Mouse (Mus musculus): Measurements from ENCODE around the gene Gm5134.

The Gm5134 gene

DNA sequence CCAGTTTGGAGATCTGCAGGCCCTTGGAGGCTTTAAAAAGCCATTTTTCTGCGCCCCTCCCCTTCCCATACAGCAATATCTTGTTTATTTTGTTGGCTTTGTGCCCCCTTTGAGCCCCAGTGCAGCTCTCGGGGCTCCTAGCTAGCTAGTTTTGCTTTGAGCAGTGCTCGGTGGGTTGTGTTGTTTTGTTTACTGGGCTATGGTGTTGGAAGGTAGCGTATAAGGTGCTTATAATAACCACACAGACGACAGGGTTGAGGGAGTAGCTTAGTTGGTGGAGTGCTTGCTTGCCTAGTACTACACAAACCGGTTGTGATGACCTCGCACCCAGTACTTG lies 78.8 kb downstream of the Gm5134 start:
- peak; percentile 32 for DNase-seq (ENCODE audit: low read depth, low spot score)

DNA sequence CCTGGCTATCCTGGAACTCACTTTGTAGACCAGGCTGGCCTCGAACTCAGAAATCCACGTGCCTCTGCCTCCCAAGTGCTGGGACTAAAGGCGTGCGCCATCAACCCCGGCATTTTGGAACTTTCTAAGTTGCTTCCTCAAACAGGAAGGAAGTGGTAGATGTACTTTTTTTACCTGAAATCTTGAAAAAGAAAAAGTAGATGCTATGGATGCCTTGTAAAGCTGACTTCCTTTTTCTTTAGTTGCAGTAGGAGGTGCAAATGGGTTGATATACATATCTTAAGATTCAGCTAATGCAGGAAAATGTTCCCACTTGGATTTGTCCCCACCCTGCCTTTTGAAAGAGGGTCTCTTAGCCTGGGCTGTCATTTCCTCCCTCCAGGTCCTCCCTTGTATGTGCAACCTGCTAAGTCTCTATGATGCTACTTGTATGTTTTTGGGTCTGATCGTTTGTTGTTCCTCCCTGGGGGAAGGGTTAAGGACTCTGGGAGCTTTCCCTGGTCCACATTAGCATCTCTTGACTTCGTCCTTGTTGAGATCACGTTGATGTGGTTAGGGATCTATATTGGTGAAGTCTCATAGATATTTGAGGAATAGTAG lies 79.8 kb downstream of the Gm5134 start:
- peak; percentile 81 for DNase-seq (ENCODE audit: low read depth, low spot score)

DNA sequence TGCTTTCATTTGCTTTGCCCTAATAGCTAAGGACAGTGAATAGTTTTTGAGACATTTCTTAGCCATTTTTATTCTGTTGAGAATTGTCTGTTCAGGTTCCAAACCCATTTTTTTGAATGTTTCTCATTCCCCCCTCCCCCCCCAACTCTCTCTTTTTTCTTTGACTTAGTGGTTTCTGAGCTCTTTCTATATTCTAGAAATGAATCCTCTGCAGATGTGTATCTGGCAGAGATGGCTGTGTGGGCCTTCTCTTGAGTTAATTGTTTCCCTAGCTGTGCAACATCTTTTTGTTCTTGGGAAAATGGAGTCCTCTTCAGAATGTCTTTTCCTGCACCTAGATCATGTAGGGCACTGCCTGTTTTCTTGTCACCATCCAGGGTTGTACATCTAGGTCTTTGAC lies 81.0 kb downstream of the Gm5134 start:
- no peak for DNase-seq (ENCODE audit: low read depth, low spot score)

DNA sequence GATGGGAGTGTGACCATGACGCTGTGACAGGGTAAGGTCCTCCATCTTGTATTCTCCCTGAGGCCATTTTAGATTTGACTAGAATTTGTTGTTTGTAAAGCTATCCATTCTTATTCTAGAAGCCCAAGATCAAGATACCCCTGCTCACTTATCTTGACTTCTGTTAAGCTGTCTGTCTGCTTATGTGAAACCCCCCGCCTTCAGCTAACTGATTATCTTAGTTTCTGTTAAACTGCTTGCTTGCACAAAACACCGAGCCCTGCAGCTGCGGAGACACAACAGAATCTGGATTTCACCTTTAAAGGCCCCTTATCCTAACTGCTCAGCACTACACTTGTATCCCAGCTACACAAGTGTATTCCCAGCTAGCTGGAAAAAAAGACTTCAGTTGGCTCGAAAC lies 82.6 kb downstream of the Gm5134 start:
- DNase-seq (ENCODE audit: low read depth, low spot score), result no peak

DNA sequence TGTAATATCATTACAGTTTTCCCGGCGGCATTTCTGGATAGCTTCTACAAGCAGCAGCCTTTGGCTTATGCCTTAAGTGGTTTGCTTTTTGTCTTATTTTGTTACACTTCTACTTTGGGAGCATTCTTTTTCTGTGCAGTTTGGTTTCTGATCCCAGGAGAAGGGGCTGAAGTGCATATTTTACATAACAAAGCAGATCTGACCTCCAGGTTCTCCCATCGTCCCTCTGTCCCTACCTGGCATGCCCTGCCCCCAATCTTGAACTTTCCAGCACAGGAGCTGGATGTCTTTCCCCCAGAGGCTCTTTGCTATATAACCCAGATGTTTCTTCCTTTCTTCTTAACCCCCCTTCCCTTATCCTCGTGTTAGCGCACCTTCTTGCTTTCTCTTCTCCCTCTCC lies 91.0 kb downstream of the Gm5134 start:
- DNase-seq (ENCODE audit: low read depth, low spot score), result peak; percentile 79

DNA sequence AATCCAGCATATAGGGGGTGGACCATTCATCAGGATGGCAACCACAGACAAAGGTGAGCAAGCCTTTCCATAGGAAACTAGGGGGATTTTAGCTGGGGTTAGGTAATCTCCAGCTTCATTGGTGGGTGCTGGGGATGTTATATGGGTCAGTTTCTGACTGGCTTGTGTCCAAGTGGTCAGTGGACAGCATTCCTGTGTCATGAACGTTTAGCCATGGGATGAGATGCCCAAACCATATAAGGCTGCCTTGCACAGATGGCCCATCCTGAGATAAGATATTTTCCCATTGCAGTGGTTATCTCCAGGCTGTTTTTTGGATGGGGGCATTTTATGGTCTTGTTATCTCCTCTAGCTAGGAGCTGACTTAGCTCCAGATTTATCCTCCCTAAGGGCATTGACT lies 92.4 kb downstream of the Gm5134 start:
- DNase-seq (ENCODE audit: low read depth, low spot score), result no peak

DNA sequence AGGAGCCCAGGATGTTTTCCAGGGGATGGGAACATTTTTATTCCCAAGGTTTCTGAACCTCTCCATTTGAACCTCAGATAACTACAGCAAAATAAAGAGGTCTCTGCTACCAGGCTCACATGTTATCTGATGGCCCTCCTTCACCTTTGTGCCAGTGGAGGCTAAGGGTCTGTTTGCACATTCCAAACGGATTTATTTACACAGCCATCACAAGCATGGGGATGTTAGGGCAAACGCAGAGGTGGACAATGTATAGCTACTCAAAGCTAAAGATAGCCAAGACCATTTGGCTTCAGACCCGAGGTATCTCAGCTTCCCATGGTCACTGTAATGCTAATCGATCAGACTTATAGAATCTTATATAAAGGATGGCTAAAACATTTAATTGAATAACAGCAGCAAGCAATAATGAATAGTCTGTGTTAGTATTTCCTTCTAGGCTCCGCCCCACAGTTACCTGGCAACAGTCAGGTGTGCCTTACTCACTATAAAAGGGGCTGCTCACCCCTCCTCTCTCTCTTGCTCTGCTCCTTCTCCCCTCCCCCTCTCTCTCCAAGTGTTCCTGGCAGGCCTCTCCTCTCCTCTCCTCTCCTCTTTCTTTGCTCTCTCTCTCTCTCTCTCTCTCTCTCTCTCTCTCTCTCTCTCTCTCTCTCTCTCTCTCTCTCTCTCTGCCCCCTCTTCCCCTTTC lies 93.0 kb downstream of the Gm5134 start:
- DNase-seq (ENCODE audit: low read depth, low spot score), result peak; percentile 70

DNA sequence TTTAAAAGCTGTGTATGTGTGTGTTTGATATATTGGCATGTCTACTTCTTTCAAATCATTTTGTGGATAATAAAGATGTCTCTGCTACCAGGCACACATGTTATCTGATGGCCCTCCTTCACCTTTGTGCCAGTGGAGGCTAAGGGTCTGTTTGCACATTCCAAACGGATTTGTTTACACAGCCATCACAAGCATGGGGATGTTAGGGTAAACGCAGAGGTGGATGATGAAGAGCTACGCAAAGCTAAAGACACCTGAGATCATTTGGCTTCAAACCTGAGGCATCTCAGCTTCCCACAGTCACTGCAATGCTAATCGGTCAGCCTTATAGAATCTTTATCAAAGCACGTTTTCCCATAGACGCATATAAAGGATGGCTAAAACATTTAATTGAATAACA lies 94.7 kb downstream of the Gm5134 start:
- no peak for DNase-seq (ENCODE audit: low read depth, low spot score)

DNA sequence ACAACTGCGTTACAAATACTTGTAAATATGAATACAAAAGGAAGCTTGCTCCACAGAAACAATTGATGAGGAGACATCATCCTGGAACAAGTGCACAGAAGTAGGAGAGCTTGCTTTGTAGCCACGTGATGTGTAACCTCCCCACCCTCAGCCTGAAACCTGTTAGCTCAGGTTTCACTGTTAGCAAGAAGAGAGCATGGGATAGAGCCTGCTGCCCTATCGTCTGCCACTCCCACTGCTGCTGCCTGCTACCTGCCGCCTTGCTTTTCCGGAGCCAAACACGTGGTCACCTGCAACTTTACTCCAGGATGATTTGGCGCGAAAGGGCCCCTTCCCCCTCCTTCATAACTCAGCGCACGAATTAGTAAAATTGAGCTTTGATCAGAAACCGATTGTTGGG lies 97.5 kb downstream of the Gm5134 start:
- peak; percentile 57 for DNase-seq (ENCODE audit: low read depth, low spot score)

Data from R1 (cell line).